Mouse (Mus musculus) olfactory bulb, adult 2 months (tissue): ENCODE measurements around the gene Tapbp.
"Not testable (repeated sequence)": the region's sequence is repeated elsewhere in the genome, so short reads cannot be mapped to it uniquely, and the experiment has no call there.

Experiments used
- CTCF ChIP-seq: fragments of 200-500 bp; IDR thresholded peaks from 2 replicates; pipeline ENCODE4 v1.5.1; 2012; ENCODE audit warnings: low read depth, mild to moderate bottlenecking, low read length, moderate library complexity; ENCODE audit not compliant: insufficient read depth
- POLR2A ChIP-seq: fragments of 200-500 bp; IDR thresholded peaks from 2 replicates; pipeline ENCODE4 v1.6.1; 2012; ENCODE audit warnings: mild to moderate bottlenecking, low read depth, low read length, moderate library complexity; ENCODE audit not compliant: insufficient read depth

GRCm38 (mm10) chr17:33891892-33892291 lies 23.8 kb upstream of the Tapbp start:
- not testable (repeated sequence) for TF ChIP-seq CTCF, POLR2A
